Mouse (Mus musculus) adrenal gland, adult 18-20 months (tissue): ENCODE data around the gene Gm11756. TPM values are rescaled to one million over a fixed set of nuclear protein-coding genes. Genes with fewer than 3 reads are reported as not detected.
"Not testable (repeated sequence)": the region's sequence is repeated elsewhere in the genome, so short reads cannot be mapped to it uniquely, and the experiment has no call there.

ENCODE experiments used
- DNase-seq, 2 experiments: peaks; one replicate each; pipeline ENCODE4 v3.0.0; 2021 to 2022; ENCODE audit warnings: low spot score in 2 of 2
- long read RNA-seq, 2 experiments: library from polyadenylated mRNA; stranded (forward); transcript quantifications; one replicate each; pipeline ENCODE4 v2.0.0; 2021
- total RNA-seq, 2 experiments: library from RNA; stranded (reverse); gene quantifications; 1 replicate in 1 of 2; 2 replicates in 1 of 2; pipeline ENCODE4 v1.2.3; 2021

Gm11756 gene
- not detected for total RNA-seq
- long read RNA-seq, experiment 1 = 0 reads
- long read RNA-seq, experiment 2 = 0 reads

DNA sequence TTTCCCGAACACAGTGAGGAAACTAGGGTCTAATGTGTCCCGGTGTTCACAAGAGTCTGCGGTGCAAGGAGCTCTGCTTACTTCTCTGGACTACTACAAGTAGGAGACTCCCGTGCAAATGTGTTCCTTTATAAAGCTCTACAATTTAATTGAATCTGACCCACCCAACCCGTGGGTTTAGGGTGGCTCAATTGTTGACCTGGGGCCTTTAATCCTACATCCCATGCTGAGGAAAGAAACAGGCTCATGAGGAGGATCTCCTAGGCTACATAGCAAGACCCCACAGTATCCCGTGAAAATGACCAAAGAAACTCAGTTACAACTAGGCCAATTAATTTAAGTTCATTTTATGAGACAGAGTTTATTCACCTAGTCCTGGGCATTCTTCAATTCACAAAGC is at the start of gene Gm11756:
TSS of gene Gm11756 (minus strand) at position 101 of the 400 bp plus-strand sequence.
- not testable (repeated sequence) for DNase-seq

DNA sequence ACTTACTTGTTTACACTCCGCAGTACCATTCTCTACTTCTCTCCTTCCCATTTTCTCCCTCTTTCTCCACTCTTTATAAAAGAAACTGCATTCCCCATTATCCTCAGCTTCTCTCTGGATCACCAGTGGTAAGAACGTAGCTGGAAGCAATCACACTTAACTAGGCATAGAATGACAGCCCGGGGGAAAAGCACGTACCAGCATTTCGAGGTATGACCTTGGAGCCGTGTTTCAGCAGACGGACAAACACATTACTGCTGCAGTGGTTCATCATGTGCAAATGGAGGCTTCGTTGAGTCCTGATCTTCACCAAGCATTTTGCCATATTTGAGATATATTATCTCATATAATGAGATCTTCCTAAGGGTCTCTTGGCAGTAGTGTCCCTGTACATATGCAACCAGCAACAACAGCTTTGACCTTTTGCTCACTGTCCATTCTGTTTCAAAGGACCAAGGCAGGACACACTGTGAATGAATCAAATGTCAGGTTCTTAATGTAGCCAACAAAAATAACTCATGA is 29.9 kb upstream of the Gm11756 start, which contains the start of gene 2310002L09Rik:
TSS of gene 2310002L09Rik (minus strand) at position 472 of the 522 bp plus-strand sequence.
- DNase-seq = no peak

DNA sequence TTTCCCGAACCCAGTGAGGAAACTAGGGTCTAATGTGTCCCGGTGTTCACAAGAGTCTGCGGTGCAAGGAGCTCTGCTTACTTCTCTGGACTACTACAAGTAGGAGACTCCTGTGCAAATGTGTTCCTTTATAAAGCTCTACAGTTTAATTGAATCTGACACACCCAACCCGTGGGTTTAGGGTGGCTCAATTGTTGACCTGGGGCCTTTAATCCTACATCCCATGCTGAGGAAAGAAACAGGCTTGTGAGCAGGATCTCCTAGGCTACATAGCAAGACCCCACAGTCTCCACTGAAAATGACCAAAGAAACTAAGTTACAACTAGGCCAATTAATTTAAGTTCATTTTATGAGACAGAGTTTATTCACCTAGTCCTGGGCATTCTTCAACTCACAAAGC is 14.7 kb downstream of the Gm11756 start, which contains the start of gene Gm13871:
TSS of gene Gm13871 (minus strand) at position 101 of the 400 bp plus-strand sequence.
- DNase-seq = not testable (repeated sequence)

DNA sequence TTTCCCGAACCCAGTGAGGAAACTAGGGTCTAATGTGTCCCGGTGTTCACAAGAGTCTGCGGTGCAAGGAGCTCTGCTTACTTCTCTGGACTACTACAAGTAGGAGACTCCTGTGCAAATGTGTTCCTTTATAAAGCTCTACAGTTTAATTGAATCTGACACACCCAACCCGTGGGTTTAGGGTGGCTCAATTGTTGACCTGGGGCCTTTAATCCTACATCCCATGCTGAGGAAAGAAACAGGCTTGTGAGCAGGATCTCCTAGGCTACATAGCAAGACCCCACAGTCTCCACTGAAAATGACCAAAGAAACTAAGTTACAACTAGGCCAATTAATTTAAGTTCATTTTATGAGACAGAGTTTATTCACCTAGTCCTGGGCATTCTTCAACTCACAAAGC is 29.5 kb downstream of the Gm11756 start, which contains the start of gene Gm11757:
TSS of gene Gm11757 (minus strand) at position 101 of the 400 bp plus-strand sequence.
- not testable (repeated sequence) for DNase-seq

- DNase-seq = not testable (repeated sequence)
Measured at GRCm38 (mm10) chr4:73876166-73876565, 44.4 kb downstream of the Gm11756 start, which contains the start of gene Gm11758. Gene Gm11758, minus strand, starts transcription at chr4:73876266.

Other genes starting within 250 kb of the Gm11756 start
- not detected for gene Gm428, start 237.2 kb downstream of the Gm11756 start, total RNA-seq
- gene Rasef, start 129.8 kb downstream of the Gm11756 start, total RNA-seq = under 1 TPM; 0.10 to 0.20 TPM
- gene Gm11758, start 44.5 kb downstream of the Gm11756 start, total RNA-seq = not detected
- not detected for gene Gm11757, start 29.6 kb downstream of the Gm11756 start, total RNA-seq
- not detected for gene Gm13871, start 14.8 kb downstream of the Gm11756 start, total RNA-seq
- gene 2310002L09Rik, start 30.1 kb upstream of the Gm11756 start, total RNA-seq = not detected
- gene Frmd3, start 92.7 kb upstream of the Gm11756 start, total RNA-seq = under 1 TPM; 0.19 to 0.23 TPM